Mouse (Mus musculus) heart, embryonic 10.5 days (tissue): ENCODE results near the gene Unc119. TPM values are rescaled to one million over a fixed set of nuclear protein-coding genes. Genes with fewer than 3 reads are reported as not detected.

Experiments used
- DNase-seq: peaks from one replicate; pipeline ENCODE4 v3.0.0-alpha.2; 2017; ENCODE audit warnings: low spot score
- H3K27ac ChIP-seq: fragments of 300-500 bp; sonication (generic); 2 replicates; pipeline ENCODE4 v1.5.1; 2016; ENCODE audit warnings: mild to moderate bottlenecking
- H3K27me3 ChIP-seq: fragments of 300-500 bp; sonication (generic); 2 replicates; pipeline ENCODE4 v1.6.1; 2016; ENCODE audit warnings: mild to moderate bottlenecking; ENCODE audit not compliant: poor library complexity, insufficient read depth, severe bottlenecking
- H3K36me3 ChIP-seq: fragments of 300-500 bp; sonication (generic); 2 replicates; pipeline ENCODE4 v1.6.1; 2016; ENCODE audit warnings: mild to moderate bottlenecking, moderate library complexity
- H3K4me1 ChIP-seq: fragments of 300-500 bp; sonication (generic); 2 replicates; pipeline ENCODE4 v1.6.1; 2016; ENCODE audit warnings: mild to moderate bottlenecking
- H3K4me3 ChIP-seq: fragments of 300-500 bp; sonication (generic); 2 replicates; pipeline ENCODE4 v1.5.1; 2016; ENCODE audit warnings: mild to moderate bottlenecking, moderate library complexity
- H3K9me3 ChIP-seq: fragments of 300-500 bp; sonication (generic); 2 replicates; pipeline ENCODE4 v1.6.1; 2016; ENCODE audit warnings: mild to moderate bottlenecking, moderate library complexity
- whole genome bisulfite sequencing: fragments of 180-500 bp; shearing (Covaris S2); methylation state at CpG from one replicate; pipeline ENCODE4 v1.1.7; 2016; 5-methylcytosine and 5-hydroxymethylcytosine counted together
- polyA plus RNA-seq: library from polyadenylated mRNA; unstranded; fragments of >200 nt; fragmentation: Nextera tagmentation; extraction: Ambion mirVana; gene quantifications from 2 replicates; pipeline ENCODE4 v1.2.1, GENCODE M21; 2016

The Unc119 gene
- polyA plus RNA-seq, 1 experiment from 2014 or later, result 66.1 TPM

DNA sequence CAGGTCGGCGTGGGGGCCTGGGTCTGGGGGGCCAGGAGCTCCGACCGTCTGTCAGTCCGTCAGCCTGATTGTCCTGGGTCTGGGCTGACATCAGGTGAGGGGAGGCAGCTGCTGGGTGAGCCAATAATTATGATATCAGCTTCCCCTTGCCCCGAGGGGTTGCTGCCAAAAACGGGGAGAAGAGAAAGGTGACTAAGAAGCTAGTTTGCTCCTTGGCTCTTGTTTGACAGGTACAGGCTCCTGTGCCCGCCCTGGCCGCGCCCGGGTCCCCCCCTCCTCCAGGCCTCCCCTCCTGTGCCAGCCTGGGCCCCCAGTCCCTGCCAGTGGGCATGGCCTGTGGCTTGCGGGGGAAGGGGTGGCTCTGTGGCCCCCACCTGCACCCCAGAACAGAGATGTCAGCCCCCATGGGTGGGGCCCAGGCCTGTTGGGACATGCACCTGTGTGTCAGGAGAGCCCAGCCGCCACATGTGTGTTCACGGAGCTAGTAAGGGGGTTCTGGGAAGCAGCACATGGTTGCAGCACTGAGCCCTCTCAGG is 43.3 kb downstream of the Unc119 start, which contains the start of gene Foxn1:
Gene Foxn1, minus strand, starts transcription at position 51 of the 536 bp plus-strand sequence.
- no peaks in the 10 kb centered on the region for H3K9me3 ChIP-seq
- H3K4me1 ChIP-seq, result no peaks in the 10 kb centered on the region
- no peak for DNase-seq
- H3K36me3 ChIP-seq, result no peaks in the 10 kb centered on the region
- no peak within 1 kb of the TSS for H3K27ac ChIP-seq
- peaks cover 32% of the 10 kb centered on the region for H3K27me3 ChIP-seq
- WGBS, result 83% methylated on average over 14 of the region's 14 CpGs
- no peak within 1 kb of the TSS for H3K4me3 ChIP-seq

DNA sequence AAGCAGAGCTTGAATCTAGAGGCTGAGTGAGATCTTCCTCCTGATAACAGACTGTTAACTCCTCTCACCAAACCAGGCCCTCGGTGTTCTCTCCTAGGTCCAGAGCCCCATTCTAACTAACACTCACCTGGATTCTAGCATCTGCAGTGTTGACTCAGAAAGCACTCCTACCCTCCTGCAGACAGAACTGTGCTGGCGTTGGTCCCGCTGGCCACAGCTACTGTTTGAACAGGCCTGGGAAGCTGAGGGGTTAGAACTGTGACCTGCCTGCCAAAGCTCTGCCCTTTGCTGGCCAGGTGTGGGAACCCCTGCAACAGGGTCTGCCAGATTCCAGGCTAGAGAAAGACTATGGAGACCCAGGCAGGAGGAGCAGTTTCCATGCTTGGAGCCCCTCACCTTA is 49.4 kb downstream of the Unc119 start:
- 69% methylated on average over 3 of the region's 3 CpGs for WGBS
- Histone ChIP-seq H3K27me3 (peaks cover 25% of the 10 kb centered on the region), H3K9me3 (no peaks in the 10 kb centered on the region), H3K36me3 (no peaks in the 10 kb centered on the region), H3K4me1 (peaks cover 7% of the 10 kb centered on the region; the same call in 1 of the 2 replicates), H3K4me3 (no peak overlapping the region), H3K27ac (no peak overlapping the region)
- no peak for DNase-seq

DNA sequence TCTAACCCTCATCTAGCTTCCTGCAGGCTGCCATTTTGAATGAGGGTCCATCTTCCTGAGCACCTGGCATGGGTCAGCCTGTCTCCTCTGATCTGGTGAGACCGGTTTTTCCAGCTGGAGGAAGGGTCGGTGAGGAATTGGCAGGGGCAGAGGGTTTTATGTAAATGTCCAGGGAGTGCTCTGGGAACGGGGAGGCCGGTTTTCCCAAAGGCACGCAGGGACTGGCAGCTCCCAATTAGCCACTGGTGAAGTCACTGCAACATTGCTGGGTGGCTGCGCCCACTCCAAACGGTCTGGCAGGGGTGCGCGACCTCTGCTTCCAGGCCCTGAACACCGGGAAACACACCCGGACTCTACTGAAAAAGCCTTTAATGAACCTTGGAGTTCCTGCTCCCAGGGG is 53.7 kb downstream of the Unc119 start:
- WGBS, result 40% methylated on average over 11 of the region's 11 CpGs
- Histone ChIP-seq H3K4me3 (peak overlapping the region; percentile 47), H3K9me3 (no peaks in the 10 kb centered on the region), H3K4me1 (peaks cover 10% of the 10 kb centered on the region; the same call in 1 of the 2 replicates), H3K27ac (peak overlapping the region; percentile 36; the same call in 1 of the 2 replicates), H3K36me3 (no peaks in the 10 kb centered on the region), H3K27me3 (peaks cover 57% of the 10 kb centered on the region)
- DNase-seq, result no peak

DNA sequence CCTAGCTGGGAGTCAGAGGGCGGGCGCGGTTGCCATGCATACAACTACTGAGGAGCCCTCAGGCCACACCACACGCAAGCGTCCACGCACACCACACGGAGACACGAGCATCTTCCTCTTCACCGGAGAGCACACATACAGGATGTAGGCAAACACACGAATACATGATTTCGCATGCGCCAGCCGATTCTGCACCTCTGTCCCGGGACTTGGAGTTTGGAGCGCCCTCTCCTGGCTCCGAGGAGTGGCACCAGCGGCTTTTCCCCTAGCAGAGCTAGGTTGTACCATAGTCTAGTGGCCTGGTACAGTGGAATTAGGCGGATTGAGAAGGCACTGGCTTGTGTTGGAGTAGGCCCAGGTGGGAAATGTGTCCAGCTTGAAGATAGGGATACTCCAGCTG is 54.1 kb downstream of the Unc119 start:
- Histone ChIP-seq H3K4me1 (peaks cover 10% of the 10 kb centered on the region; the same call in 1 of the 2 replicates), H3K9me3 (no peaks in the 10 kb centered on the region), H3K4me3 (peak overlapping the region; percentile 47), H3K27ac (peak overlapping the region; percentile 36; the same call in 1 of the 2 replicates), H3K36me3 (no peaks in the 10 kb centered on the region), H3K27me3 (peaks cover 57% of the 10 kb centered on the region)
- DNase-seq, result peak; percentile 85
- 11% methylated on average over 18 of the region's 18 CpGs for WGBS

DNA sequence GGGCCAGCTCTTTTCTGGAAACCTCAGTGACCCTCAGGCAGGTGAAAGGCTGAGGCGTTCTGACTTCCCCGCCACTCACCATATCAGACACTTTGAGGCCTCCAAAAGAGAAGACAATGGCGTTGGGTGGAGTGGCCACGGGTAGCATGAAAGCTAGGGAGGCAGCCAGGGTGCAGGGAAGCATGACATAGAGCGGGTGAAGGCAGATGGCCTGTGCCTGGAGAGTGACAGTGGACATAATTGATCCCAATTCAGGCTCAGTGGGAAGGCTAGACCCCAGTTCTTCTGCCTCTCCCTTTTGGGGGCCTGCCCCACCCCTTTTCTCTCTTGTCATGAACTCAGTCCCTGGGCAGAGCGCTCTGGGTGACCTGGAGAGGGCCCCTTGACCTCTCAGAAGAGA is 54.9 kb downstream of the Unc119 start:
- Histone ChIP-seq H3K4me1 (peaks cover 10% of the 10 kb centered on the region; the same call in 1 of the 2 replicates), H3K36me3 (no peaks in the 10 kb centered on the region), H3K4me3 (no peak overlapping the region), H3K27me3 (peaks cover 62% of the 10 kb centered on the region), H3K27ac (no peak overlapping the region), H3K9me3 (no peaks in the 10 kb centered on the region)
- no peak for DNase-seq
- 74% methylated on average over 6 of the region's 6 CpGs for WGBS

Other genes with a start within 250 kb of the Unc119 start
- gene Fam222b, start 248.8 kb upstream of the Unc119 start, polyA plus RNA-seq, result 24.0 and 25.5 TPM in 2 replicates
- gene Traf4, start 177.9 kb upstream of the Unc119 start, polyA plus RNA-seq, result 57.9 and 88.7 TPM in 2 replicates
- 15.3 and 16.5 TPM in 2 replicates for gene Nek8, start 166.8 kb upstream of the Unc119 start, polyA plus RNA-seq
- 16.9 and 18.7 TPM in 2 replicates for gene Tlcd1, start 166.8 kb upstream of the Unc119 start, polyA plus RNA-seq
- 863 and 999 TPM in 2 replicates for gene Rpl23a, start 159.9 kb upstream of the Unc119 start, polyA plus RNA-seq
- gene Rab34, start 155.1 kb upstream of the Unc119 start, polyA plus RNA-seq, result 63.2 and 88.1 TPM in 2 replicates
- 2.9 and 3.3 TPM in 2 replicates for gene Proca1, start 150.1 kb upstream of the Unc119 start, polyA plus RNA-seq
- 44.0 and 49.0 TPM in 2 replicates for gene Sdf2, start 97.7 kb upstream of the Unc119 start, polyA plus RNA-seq
- gene Supt6, start 97.5 kb upstream of the Unc119 start, polyA plus RNA-seq, result 28.3 and 29.1 TPM in 2 replicates
- gene 2610507B11Rik, start 81.7 kb upstream of the Unc119 start, polyA plus RNA-seq, result 69.3 and 76.7 TPM in 2 replicates
- gene BC030499, start 52.6 kb upstream of the Unc119 start, polyA plus RNA-seq, result 0.23 and 0.69 TPM in 2 replicates
- gene Spag5, start 42.0 kb upstream of the Unc119 start, polyA plus RNA-seq, result 39.1 and 39.3 TPM in 2 replicates
- gene Aldoc, start 20.5 kb upstream of the Unc119 start, polyA plus RNA-seq, result 11.2 and 17.2 TPM in 2 replicates
- 72.0 and 78.3 TPM in 2 replicates for gene Pigs, start 15.1 kb upstream of the Unc119 start, polyA plus RNA-seq
- gene Foxn1, start 43.1 kb downstream of the Unc119 start, polyA plus RNA-seq, result 0.13 TPM in 1 of 2 replicates, not detected in the other
- gene Slc13a2, start 78.7 kb downstream of the Unc119 start, polyA plus RNA-seq, result not detected in 2 replicates
- gene Slc46a1, start 122.2 kb downstream of the Unc119 start, polyA plus RNA-seq, result 7.8 and 12.8 TPM in 2 replicates
- gene Sarm1, start 154.3 kb downstream of the Unc119 start, polyA plus RNA-seq, result 0.10 and 1.5 TPM in 2 replicates
- gene Vtn, start 155.6 kb downstream of the Unc119 start, polyA plus RNA-seq, result 1.6 and 43.5 TPM in 2 replicates
- not detected in 2 replicates for gene Sebox, start 160.0 kb downstream of the Unc119 start, polyA plus RNA-seq
- 64.2 and 74.5 TPM in 2 replicates for gene Tmem199, start 168.7 kb downstream of the Unc119 start, polyA plus RNA-seq
- gene Poldip2, start 168.7 kb downstream of the Unc119 start, polyA plus RNA-seq, result 160 and 165 TPM in 2 replicates
- gene Tnfaip1, start 192.8 kb downstream of the Unc119 start, polyA plus RNA-seq, result 92.5 and 92.6 TPM in 2 replicates
- 92.8 and 95.9 TPM in 2 replicates for gene Ift20, start 192.9 kb downstream of the Unc119 start, polyA plus RNA-seq
- gene Tmem97, start 207.3 kb downstream of the Unc119 start, polyA plus RNA-seq, result 91.5 and 105 TPM in 2 replicates